Mouse (Mus musculus): Measurements from ENCODE around the gene Tpm3.

DNA sequence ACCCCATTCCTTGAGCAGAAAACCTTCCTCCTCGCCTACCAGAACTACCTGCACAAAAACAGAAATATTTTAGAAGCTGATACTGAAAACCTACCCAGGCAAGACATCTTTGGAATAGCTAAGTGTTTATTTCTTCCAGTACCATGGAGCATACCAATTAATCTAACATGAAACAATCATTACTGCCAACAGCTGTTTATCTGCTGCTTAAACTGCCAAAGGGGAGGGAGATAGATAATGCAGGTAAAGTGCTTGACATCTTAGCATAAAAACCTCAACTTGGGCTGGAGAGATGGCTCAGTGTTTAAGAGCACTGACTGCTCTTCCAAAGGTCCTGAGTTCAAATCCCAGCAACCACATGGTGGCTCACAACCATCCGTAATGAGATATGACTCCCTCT is 37.8 kb upstream of the Tpm3 start:
- TF ChIP-seq EP300 (IDR thresholded peaks at IDR 0.05; ENCODE audit: insufficient read depth, low read depth, low read length) (no peak), POLR2A (IDR thresholded peaks at IDR 0.05; ENCODE audit: insufficient read depth, low read length) (no peak), CTCF (IDR thresholded peaks at IDR 0.05; ENCODE audit: low read depth, low read length) (no peak)
